Mouse (Mus musculus): ENCODE data around the gene Zfp282.

The Zfp282 gene

GRCm38 (mm10) chr6:47904361-47904760, 27.4 kb downstream of the Zfp282 start:
- DNase-seq, result no peak

GRCm38 (mm10) chr6:47904917-47905695, 28.1 kb downstream of the Zfp282 start:
- DNase-seq, result no peak

- DNase-seq, result no peak
Observed at GRCm38 (mm10) chr6:47906326-47906725, 29.3 kb downstream of the Zfp282 start.

GRCm38 (mm10) chr6:47909007-47909406, 32.0 kb downstream of the Zfp282 start:
- DNase-seq, result no peak

GRCm38 (mm10) chr6:47911650-47912049, 34.6 kb downstream of the Zfp282 start:
- no peak for DNase-seq

GRCm38 (mm10) chr6:47912991-47913390, 36.0 kb downstream of the Zfp282 start:
- no peak for DNase-seq

GRCm38 (mm10) chr6:47917051-47917450, 40.0 kb downstream of the Zfp282 start:
- DNase-seq, result no peak

- no peak for DNase-seq
Observed at GRCm38 (mm10) chr6:47918768-47919274, 41.8 kb downstream of the Zfp282 start.

GRCm38 (mm10) chr6:47919646-47920446, 42.8 kb downstream of the Zfp282 start:
- DNase-seq, result no peak

GRCm38 (mm10) chr6:47920447-47921340, 43.7 kb downstream of the Zfp282 start, which contains the start of gene Zfp212:
Zfp212 (plus strand) TSS chr6:47920476.
- DNase-seq, result peak; percentile 75 to 81

GRCm38 (mm10) chr6:47942461-47942860, 65.5 kb downstream of the Zfp282 start:
- DNase-seq, result no peak

GRCm38 (mm10) chr6:47943021-47943691, 66.2 kb downstream of the Zfp282 start:
- peak; percentile 32 to 39 for DNase-seq

GRCm38 (mm10) chr6:47943721-47944120, 66.7 kb downstream of the Zfp282 start:
- DNase-seq, result no peak

- DNase-seq, result no peak
Observed at GRCm38 (mm10) chr6:47947388-47947787, 70.4 kb downstream of the Zfp282 start.

- peak; percentile 91 to 92 for DNase-seq
Observed at GRCm38 (mm10) chr6:47953191-47953726, 76.3 kb downstream of the Zfp282 start, which contains the start of gene Zfp956. Zfp956 (plus strand) TSS chr6:47953390.

GRCm38 (mm10) chr6:47954425-47954824, 77.4 kb downstream of the Zfp282 start:
- no peak for DNase-seq

- no peak for DNase-seq
Observed at GRCm38 (mm10) chr6:47957816-47958215, 80.8 kb downstream of the Zfp282 start.
